Mouse (Mus musculus) liver, postnatal 0 days (tissue): Measurements from ENCODE around the gene Svs1.
"Not testable (repeated sequence)": the region's sequence is repeated elsewhere in the genome, so short reads cannot be mapped to it uniquely, and the experiment has no call there.

Experiments used
- CTCF ChIP-seq: sonication (generic); IDR thresholded peaks from 2 replicates; pipeline ENCODE4 v1.5.1; 2016; ENCODE audit warnings: antibody characterized with exemption, low read depth
- EP300 ChIP-seq: IDR thresholded peaks from 2 replicates; pipeline ENCODE4 v1.6.1; 2016; ENCODE audit warnings: antibody characterized with exemption, low read depth, mild to moderate bottlenecking

GRCm38 (mm10) chr6:48959151-48959550, 27.5 kb upstream of the Svs1 start:
- peak; percentile 36 for TF ChIP-seq CTCF
- not testable (repeated sequence) for TF ChIP-seq EP300
